Mouse (Mus musculus): ENCODE results near the gene Ovol2.

GRCm38 (mm10) chr2:144262837-144263236, 69.1 kb downstream of the Ovol2 start:
- TF ChIP-seq CTCF (IDR thresholded peaks at IDR 0.05; ENCODE audit: low read depth) (no peak), EP300 (IDR thresholded peaks at IDR 0.05; ENCODE audit: low read depth) (no peak)

All from liver, embryonic 14.5 days (tissue).